Mouse (Mus musculus): Measurements from ENCODE around the gene Zfp324. TPM values are rescaled to one million over a fixed set of nuclear protein-coding genes. Genes with fewer than 3 reads are reported as not detected.
A peak's percentile ranks its signal among the peaks of the same experiment; 100 is the strongest.

The Zfp324 gene
- polyA plus RNA-seq, 1 experiment from 2014 or later: 14.5 TPM

GRCm38 (mm10) chr7:13001584-13001983, 35.9 kb downstream of the Zfp324 start:
- 79% methylated on average over 1 of the region's 1 CpGs for WGBS
- Histone ChIP-seq H3K4me1 (no peaks in the 10 kb centered on the region), H3K9ac (no peak overlapping the region), H3K4me3 (no peak overlapping the region), H3K27ac (no peak overlapping the region), H3K9me3 (replicated peaks) (no peaks in the 10 kb centered on the region), H3K4me2 (replicated peaks) (no peak overlapping the region), H3K27me3 (no peaks in the 10 kb centered on the region), H3K36me3 (peaks cover 19% of the 10 kb centered on the region)
- ATAC-seq (ENCODE audit: low FRiP score): no peak

GRCm38 (mm10) chr7:13003380-13003779, 37.7 kb downstream of the Zfp324 start:
- no peak for ATAC-seq (ENCODE audit: low FRiP score)
- no peaks in the 10 kb centered on the region for H3K9me3 ChIP-seq (replicated peaks)
- H3K27ac ChIP-seq: no peak overlapping the region
- H3K27me3 ChIP-seq: peaks cover 14% of the 10 kb centered on the region
- 76% methylated on average over 5 of the region's 5 CpGs for WGBS
- no peak overlapping the region for H3K9ac ChIP-seq
- no peak overlapping the region for H3K4me2 ChIP-seq (replicated peaks)
- peaks cover 31% of the 10 kb centered on the region for H3K36me3 ChIP-seq
- H3K4me1 ChIP-seq: peaks cover 12% of the 10 kb centered on the region
- H3K4me3 ChIP-seq: no peak overlapping the region

- Histone ChIP-seq H3K9ac (no peak overlapping the region), H3K4me2 (replicated peaks) (no peak overlapping the region), H3K27ac (no peak overlapping the region), H3K4me3 (no peak overlapping the region), H3K4me1 (peaks cover 24% of the 10 kb centered on the region), H3K36me3 (peaks cover 31% of the 10 kb centered on the region), H3K9me3 (replicated peaks) (no peaks in the 10 kb centered on the region), H3K27me3 (peaks cover 14% of the 10 kb centered on the region)
- ATAC-seq (ENCODE audit: low FRiP score): no peak
- 85% methylated on average over 17 of the region's 17 CpGs for WGBS
Measured at GRCm38 (mm10) chr7:13006011-13006410, 40.4 kb downstream of the Zfp324 start.

- Histone ChIP-seq H3K4me2 (replicated peaks) (no peak overlapping the region), H3K27me3 (peaks cover 14% of the 10 kb centered on the region), H3K36me3 (peaks cover 31% of the 10 kb centered on the region), H3K27ac (no peak overlapping the region), H3K4me3 (no peak overlapping the region), H3K9me3 (replicated peaks) (no peaks in the 10 kb centered on the region), H3K9ac (no peak overlapping the region), H3K4me1 (peaks cover 24% of the 10 kb centered on the region)
- WGBS: 90% methylated on average over 10 of the region's 10 CpGs
- no peak for ATAC-seq (ENCODE audit: low FRiP score)
Measured at GRCm38 (mm10) chr7:13006531-13006930, 40.9 kb downstream of the Zfp324 start.

- H3K27me3 ChIP-seq: peaks cover 14% of the 10 kb centered on the region
- H3K4me2 ChIP-seq (replicated peaks): peak overlapping the region; percentile 41
- H3K27ac ChIP-seq: no peak overlapping the region
- WGBS: 33% methylated on average over 57 of the region's 57 CpGs
- H3K36me3 ChIP-seq: peaks cover 31% of the 10 kb centered on the region
- peak overlapping the region; percentile 19 for H3K4me3 ChIP-seq
- no peak for ATAC-seq (ENCODE audit: low FRiP score)
- H3K4me1 ChIP-seq: peaks cover 24% of the 10 kb centered on the region
- no peaks in the 10 kb centered on the region for H3K9me3 ChIP-seq (replicated peaks)
- peak overlapping the region; percentile 83 for H3K9ac ChIP-seq
Measured at GRCm38 (mm10) chr7:13007341-13008092, 41.9 kb downstream of the Zfp324 start.

- peak overlapping the region; percentile 83 for H3K9ac ChIP-seq
- H3K4me2 ChIP-seq (replicated peaks): peak overlapping the region; percentile 79
- peaks cover 17% of the 10 kb centered on the region for H3K27me3 ChIP-seq
- peak overlapping the region; percentile 70 for H3K4me3 ChIP-seq
- peak overlapping the region; percentile 93 for H3K27ac ChIP-seq
- H3K9me3 ChIP-seq (replicated peaks): no peaks in the 10 kb centered on the region
- H3K36me3 ChIP-seq: peaks cover 28% of the 10 kb centered on the region
- peaks cover 24% of the 10 kb centered on the region for H3K4me1 ChIP-seq
- WGBS: under 1% methylated on average over 42 of the region's 42 CpGs
- ATAC-seq (ENCODE audit: low FRiP score): peak; percentile 87
Measured at GRCm38 (mm10) chr7:13009143-13010004, 43.7 kb downstream of the Zfp324 start.

- Histone ChIP-seq H3K27me3 (peaks cover 18% of the 10 kb centered on the region), H3K9me3 (replicated peaks) (no peaks in the 10 kb centered on the region), H3K27ac (peak within 1 kb of the TSS; percentile 93), H3K4me3 (peak within 1 kb of the TSS; percentile 70), H3K36me3 (peaks cover 21% of the 10 kb centered on the region), H3K4me2 (replicated peaks) (peak within 1 kb of the TSS; percentile 79), H3K4me1 (peaks cover 24% of the 10 kb centered on the region), H3K9ac (peak within 1 kb of the TSS; percentile 83)
- ATAC-seq (ENCODE audit: low FRiP score): no peak
- WGBS: 9% methylated on average over 26 of the region's 26 CpGs
Measured at GRCm38 (mm10) chr7:13010005-13010908, 44.6 kb downstream of the Zfp324 start, which contains the start of gene Zbtb45. Gene Zbtb45 (minus strand): TSS chr7:13010034.

DNA sequence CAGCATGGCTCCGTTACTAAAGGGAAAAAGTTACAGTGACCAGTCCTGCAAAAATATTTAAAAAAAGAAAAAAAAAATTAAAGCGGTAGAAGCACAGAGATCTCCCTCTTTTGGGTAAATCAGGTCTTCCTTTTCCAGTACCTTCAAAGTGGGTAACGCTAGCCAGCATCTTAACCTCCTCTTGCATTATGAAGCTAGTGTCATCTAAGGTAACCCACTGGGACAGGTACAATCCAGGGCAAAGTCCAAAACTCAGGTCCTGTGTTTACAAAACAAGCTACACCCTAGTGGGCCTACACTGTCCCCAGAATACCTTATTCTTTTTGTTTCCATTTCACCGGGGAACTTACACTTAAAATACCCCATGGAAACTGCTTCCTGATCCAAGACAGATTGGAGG, 48.0 kb downstream of the Zfp324 start:
- no peak overlapping the region for H3K4me2 ChIP-seq (replicated peaks)
- H3K9ac ChIP-seq: no peak overlapping the region
- no peak for ATAC-seq (ENCODE audit: low FRiP score)
- peaks cover 9% of the 10 kb centered on the region for H3K4me1 ChIP-seq
- peaks cover 4% of the 10 kb centered on the region; the same call in 1 of the 2 replicates for H3K27me3 ChIP-seq
- H3K4me3 ChIP-seq: no peak overlapping the region
- no peak overlapping the region for H3K27ac ChIP-seq
- no peaks in the 10 kb centered on the region for H3K9me3 ChIP-seq (replicated peaks)
- H3K36me3 ChIP-seq: no peaks in the 10 kb centered on the region
- 60% methylated on average over 4 of the region's 4 CpGs for WGBS

GRCm38 (mm10) chr7:13014275-13014839, 48.7 kb downstream of the Zfp324 start:
- no peak for ATAC-seq (ENCODE audit: low FRiP score)

GRCm38 (mm10) chr7:13015217-13015616, 49.6 kb downstream of the Zfp324 start:
- H3K27ac ChIP-seq: no peak overlapping the region
- no peaks in the 10 kb centered on the region for H3K36me3 ChIP-seq
- no peaks in the 10 kb centered on the region for H3K9me3 ChIP-seq (replicated peaks)
- ATAC-seq (ENCODE audit: low FRiP score): no peak
- peaks cover 4% of the 10 kb centered on the region; the same call in 1 of the 2 replicates for H3K27me3 ChIP-seq
- no peak overlapping the region for H3K4me3 ChIP-seq
- H3K4me2 ChIP-seq (replicated peaks): no peak overlapping the region
- no peak overlapping the region for H3K9ac ChIP-seq
- H3K4me1 ChIP-seq: peaks cover 5% of the 10 kb centered on the region
- WGBS: 76% methylated on average over 1 of the region's 1 CpGs

More at GRCm38 (mm10) chr7:13014275-13014839, 48.7 kb downstream of the Zfp324 start:
- H3K9me3 ChIP-seq (replicated peaks): no peaks in the 10 kb centered on the region
- peaks cover 4% of the 10 kb centered on the region; the same call in 1 of the 2 replicates for H3K27me3 ChIP-seq
- H3K9ac ChIP-seq: no peak overlapping the region
- peaks cover 6% of the 10 kb centered on the region for H3K4me1 ChIP-seq
- H3K27ac ChIP-seq: no peak overlapping the region
- H3K4me3 ChIP-seq: no peak overlapping the region
- no peak overlapping the region for H3K4me2 ChIP-seq (replicated peaks)
- 27% methylated on average over 6 of the region's 6 CpGs for WGBS
- no peaks in the 10 kb centered on the region for H3K36me3 ChIP-seq

GRCm38 (mm10) chr7:13022773-13023535, 57.3 kb downstream of the Zfp324 start:
- Histone ChIP-seq H3K4me1 (peaks cover 29% of the 10 kb centered on the region), H3K9ac (peak overlapping the region; percentile 98), H3K9me3 (replicated peaks) (no peaks in the 10 kb centered on the region), H3K36me3 (peaks cover 24% of the 10 kb centered on the region), H3K4me2 (replicated peaks) (peak overlapping the region; percentile 91), H3K27me3 (no peaks in the 10 kb centered on the region), H3K27ac (peak overlapping the region; percentile 100), H3K4me3 (peak overlapping the region; percentile 97)
- ATAC-seq (ENCODE audit: low FRiP score): peak; percentile 59
- WGBS: 4% methylated on average over 31 of the region's 31 CpGs

Data from hindbrain, embryonic 12.5 days (tissue).